Mouse (Mus musculus) yolk sac, embryonic 10.5 days (tissue): ENCODE results near the gene Tubgcp2.

Source experiments
- DNase-seq: peaks from one replicate; pipeline ENCODE4 v3.0.0-alpha.2; 2017; ENCODE audit warnings: low spot score

Gene Tubgcp2

GRCm38 (mm10) chr7:140036281-140037170 lies at the start of gene Tubgcp2, which contains the start of gene Zfp511:
TSS of gene Tubgcp2 (minus strand) at chr7:140036669.
TSS of gene Zfp511 (plus strand) at chr7:140036391.
- peak; percentile 98 for DNase-seq

GRCm38 (mm10) chr7:140082242-140082678 lies 45.8 kb upstream of the Tubgcp2 start, which contains the start of gene Caly:
TSS of gene Caly (minus strand) at chr7:140082548.
- no peak for DNase-seq

DNA sequence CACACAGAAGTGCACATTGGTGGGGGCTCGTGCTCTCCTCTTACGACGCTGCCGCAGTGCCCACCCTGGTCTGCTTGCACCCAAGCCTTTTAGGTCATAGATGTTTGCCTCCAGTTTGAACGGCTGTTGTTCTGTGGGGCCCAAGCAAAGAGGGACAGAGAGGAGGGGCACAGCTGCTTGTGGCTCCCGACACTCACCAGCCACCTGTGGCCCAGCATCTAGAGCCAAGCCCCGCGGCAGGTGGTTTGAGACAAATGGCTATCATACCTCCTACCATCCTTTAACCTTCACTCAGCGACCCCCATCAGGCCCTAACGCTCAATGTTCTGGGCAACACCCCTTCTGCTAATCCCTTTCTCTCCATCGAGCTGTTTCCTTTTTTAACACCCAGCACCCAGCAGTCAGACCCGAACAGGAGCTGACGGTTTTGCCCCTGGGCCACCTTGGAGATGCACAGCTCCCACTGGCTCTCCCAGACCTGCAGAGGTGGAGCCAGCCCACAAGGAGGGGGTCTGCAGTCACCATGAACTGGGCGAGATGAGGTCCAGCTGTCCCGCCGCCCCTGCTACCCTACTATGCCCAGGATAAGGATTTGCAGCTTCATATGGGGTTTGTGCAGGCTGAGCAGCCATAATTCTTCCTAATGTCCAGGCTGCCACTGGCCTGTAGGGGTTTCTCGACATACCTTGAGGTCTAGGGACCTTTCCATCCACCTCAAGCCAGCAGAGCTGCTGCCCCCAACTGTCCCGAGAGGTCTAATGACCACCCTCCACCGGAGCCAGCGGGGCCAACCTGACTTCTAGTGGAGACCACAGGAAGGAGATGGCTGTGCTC lies 45.2 kb upstream of the Tubgcp2 start:
- no peak for DNase-seq

DNA sequence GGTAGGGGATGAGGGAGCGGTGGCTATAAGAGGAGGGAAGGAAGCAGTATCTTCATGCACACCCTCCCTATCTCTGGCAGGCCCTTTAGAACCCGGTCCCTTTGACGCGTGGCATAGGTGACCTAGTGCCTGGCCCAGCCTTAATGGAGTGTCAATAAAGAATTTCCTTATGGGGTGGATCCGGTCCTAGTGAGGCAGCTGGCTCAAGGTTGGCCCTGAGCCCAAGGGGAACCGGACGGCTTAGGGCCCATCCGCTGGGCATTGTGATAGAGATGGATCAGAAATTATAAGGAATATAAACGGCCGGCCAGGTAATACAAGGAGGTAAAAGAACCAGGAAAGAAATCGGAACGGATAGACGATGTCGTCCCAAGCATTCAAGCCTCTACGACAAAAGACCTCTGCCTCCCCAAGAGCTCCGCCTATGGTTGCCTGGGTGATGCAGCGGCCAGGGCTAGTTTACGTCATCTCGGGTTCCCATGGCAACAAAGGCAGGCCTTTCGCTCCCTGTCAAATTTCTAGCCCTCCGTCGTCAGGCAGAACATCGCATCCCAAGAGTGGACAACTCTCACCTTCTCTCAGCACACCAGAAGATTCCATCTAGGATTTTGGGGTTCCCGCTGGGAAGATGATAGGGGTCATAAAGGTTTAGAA lies 44.2 kb upstream of the Tubgcp2 start:
- DNase-seq: peak; percentile 33

DNA sequence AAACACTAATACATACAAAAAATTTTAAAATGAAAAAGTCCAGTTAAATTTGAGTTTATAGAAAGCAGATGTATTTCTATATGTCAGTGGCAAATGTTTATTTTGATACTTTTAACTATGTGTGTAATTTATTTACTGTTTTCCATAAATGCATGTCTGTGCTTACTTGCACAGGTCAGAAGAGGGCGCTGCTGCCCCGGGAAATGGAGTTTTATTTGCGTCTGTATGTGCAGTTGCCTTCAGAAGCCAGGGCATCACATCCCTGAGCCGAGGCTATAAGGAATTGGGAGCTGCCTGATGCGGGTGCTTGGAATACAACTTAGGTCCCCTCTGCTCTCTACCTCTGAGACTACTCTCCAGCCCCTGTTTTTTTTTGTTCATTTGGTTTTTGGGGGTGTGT lies 42.2 kb upstream of the Tubgcp2 start:
- DNase-seq: no peak

DNA sequence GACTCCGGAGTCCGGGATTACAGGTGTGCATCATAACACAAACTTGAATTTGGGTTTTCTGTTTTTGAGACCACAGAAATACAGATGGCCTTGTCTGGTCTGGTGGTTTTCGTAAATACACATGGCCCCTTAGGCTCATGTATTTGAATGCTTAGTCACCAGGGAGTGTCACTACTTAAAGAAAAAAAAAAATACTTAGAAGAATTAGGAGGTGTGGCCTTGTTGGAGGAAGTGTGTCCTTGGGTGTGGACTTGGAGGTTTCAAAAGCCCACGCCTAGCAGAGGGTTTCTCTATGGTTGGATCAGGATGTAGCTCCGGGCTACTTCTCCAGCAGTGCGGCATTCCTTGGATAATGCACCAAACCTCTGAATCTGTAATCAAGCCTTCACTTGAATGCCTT lies 41.2 kb upstream of the Tubgcp2 start:
- no peak for DNase-seq

GRCm38 (mm10) chr7:140070042-140070711 lies 33.7 kb upstream of the Tubgcp2 start:
- DNase-seq: peak; percentile 26

DNA sequence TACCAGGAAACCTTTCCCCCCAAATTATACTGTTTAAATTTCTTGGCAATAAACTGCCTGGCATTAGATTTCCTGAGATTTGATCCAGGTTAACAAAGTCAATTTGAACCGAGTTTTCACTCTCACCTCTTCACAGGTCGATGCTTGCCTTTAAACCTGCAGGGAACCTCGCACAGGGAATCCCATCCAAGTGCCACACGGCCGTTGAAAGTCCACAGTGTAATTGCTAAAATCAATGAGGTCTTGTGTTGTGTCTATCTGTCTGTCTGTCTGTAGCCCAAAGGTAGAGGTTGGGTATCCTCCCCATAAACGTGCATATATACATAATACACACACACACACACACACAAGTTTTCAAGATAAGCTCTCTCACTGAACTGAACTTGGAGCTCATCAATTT lies 30.9 kb upstream of the Tubgcp2 start:
- DNase-seq: no peak

DNA sequence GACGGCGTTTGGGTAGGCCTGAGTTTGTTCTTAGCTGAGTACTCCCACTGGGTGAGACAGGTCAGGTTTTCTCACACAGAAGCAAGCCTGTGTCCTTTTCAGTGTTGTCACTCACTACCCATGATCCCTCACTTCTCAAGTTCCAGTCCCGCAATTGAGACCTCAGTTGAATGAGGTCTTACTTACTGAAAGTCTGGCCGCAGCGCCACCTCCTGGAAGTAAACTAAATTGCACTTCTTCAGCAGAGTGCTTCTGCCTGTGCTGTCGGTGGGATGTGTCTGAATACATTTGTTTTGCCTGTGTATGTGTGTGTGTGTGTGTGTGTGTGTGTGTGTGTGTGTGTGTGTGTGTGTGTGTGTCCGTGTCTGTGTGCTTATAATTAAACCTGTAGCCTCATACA lies 26.6 kb upstream of the Tubgcp2 start:
- DNase-seq: peak; percentile 39

DNA sequence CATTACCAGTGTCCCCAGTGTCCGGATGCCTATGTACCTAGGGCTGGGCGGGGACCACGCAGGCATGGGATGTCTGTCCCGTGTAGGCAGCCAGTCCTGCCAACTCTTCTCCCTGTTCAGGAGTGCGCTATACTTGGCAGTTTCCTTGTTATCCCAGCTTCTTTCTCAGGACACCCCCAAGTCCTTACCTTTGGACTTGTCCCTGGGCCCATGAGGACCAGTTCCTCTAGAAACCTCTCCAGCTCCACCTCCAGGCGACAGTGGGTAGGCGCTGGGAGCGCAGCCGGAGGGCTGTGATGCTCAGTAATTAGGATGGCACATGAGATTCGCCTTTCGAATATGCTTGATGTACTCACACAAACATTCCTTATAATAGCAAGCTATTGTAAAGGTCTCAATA lies 25.8 kb upstream of the Tubgcp2 start:
- no peak for DNase-seq

GRCm38 (mm10) chr7:140061832-140062130 lies 25.3 kb upstream of the Tubgcp2 start:
- no peak for DNase-seq

GRCm38 (mm10) chr7:140060936-140061831 lies 24.7 kb upstream of the Tubgcp2 start:
- DNase-seq: no peak

DNA sequence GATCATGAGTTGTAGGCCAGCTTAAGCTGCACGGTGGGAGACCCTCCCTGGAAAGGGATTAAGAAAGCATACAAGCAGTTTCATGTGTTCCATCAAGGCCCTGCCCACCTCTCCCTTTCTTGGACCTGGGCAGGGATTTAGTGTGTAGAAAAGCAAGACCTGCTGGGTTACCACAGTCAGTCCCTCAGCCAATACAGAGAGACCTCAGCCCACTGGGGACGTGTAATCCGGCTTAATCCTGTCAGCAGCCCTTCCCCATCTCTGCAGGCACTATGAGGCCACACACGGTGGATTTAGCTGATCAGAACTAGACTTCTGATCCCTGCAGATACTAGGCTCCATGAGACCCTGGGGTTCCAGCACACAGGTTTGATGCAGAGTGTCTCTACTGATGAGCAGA lies 23.1 kb upstream of the Tubgcp2 start:
- no peak for DNase-seq

DNA sequence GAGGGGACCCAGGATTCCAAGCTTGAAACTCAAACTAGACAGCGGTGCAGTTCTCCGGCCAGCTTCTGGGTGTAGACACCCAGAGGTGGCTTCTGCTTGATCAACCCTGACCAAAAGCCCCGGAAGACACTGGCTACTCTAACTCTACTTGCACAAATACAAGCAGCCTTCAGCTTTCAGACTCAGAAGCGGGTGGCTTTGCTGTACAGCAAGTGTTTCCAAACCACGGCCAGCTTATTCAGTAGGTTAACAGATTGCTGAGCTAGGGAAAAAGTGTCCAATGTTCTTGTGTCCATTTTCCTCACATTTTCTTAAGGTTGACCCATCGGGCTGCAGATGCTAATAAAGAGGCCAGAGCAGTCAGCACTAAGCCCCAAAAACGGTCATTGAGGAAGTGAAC lies 22.1 kb upstream of the Tubgcp2 start:
- no peak for DNase-seq

DNA sequence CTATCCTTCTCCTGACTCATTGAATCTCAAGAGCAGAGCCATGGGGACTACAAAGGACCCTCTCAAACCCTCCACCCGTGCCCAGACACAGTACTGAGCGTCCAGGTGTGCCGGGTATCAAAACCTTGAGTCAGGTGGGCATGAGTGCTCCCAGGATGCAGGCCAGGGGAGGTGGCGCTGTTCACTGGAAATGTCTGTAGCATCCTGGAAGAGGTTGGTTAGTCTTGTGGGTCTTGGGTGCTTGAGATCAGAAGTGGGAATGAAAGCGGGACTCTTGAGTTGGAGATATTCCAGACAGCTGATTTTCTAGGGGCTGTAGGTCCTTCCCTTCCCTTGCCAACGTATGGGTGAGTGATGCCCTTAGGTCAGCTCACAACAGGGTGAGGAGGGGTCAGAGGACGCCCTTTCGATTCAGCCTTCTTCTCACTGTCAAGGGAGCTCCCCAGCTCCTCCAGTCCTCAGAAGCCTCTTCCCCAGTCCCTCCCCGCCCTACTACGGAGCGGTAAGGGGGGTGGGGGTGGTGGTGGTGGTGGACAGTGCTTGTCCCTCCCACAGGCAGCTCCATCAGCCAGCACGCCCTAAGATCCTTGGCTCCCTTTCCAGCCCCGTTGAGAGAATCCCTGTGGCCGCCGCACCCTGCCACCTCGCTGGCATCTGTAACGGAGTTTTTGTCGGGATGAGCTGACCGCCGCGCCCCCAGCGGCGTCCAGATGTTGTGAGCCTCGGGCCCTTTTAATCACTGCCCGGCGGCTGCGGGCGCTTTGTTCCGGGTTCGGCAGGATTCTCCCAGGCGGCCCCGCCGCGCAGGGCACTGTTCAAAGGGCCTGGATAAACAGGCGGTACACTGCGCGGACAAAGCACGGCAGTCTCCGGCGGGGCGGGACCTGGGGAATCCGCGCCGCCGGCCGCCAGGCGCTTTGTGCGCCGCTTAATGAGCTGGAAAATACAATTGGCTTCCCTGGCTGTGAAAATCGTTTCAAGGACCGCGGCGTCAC lies 21.2 kb upstream of the Tubgcp2 start:
- peak; percentile 35 for DNase-seq

DNA sequence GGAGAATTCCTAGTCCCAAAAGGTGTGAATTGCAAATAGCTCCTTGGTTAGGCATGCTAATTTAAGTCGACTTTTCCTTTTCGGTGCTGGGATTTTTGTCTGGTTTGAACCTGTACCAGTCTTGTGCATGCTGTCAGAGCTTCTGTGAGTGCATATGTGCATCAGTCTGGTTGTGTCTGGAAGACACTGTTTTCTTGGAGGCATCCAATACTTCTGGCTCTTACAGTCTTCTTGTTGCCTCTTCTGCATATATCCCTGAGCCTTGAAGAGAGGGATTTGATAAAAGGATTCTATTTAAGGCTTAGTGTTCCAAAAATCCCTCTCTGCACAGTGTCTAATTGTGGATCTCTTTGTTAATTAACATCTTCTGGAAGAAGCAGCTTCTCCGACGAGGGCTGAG lies 17.7 kb upstream of the Tubgcp2 start:
- DNase-seq: no peak

GRCm38 (mm10) chr7:140049115-140049689 lies 12.7 kb upstream of the Tubgcp2 start:
- no peak for DNase-seq

DNA sequence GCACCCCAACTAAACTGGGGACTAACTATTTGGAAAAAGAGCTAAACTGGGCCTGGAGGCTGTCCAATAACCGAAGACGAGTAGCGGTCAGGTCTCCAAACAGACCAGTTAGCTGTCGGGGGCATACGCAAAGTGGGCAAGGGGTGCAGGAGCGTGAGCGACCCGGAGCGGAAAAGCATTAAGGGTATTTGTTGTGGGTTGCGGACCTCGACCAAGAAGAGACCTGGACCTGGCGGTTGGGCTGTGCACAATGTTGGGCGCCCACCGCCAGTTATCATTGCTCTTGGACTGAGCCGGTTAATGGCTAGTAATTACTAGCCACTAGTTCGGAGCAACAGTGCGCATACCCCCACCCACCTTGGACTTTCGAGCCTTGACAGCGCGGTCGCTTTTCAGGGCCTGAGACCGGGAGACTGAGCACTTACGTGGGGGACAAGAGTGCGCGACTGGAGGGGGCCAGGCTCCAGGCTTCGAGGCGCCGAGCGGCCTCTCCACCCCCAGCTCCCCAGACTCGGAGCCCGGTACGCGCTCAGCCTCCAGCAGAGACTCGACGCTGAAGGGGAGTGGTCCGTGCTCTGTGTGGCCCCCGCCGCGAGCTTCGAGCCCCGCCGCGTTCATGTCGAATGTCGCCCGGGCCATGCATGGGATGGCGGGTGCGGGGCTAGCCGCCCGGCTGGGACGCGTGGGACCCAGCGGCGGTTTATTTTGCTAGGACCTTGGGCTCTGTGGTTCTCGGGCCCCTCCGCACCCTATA lies 12.1 kb upstream of the Tubgcp2 start, which contains the start of gene Msx3:
Gene Msx3 (minus strand): TSS at position 729 of the 754 bp plus-strand sequence.
- no peak for DNase-seq
